Mouse (Mus musculus) stomach, embryonic 15.5 days (tissue): ENCODE measurements at regions not wholly inside any gene's neighbourhood (a gene's known extent, or its start where the extent isn't known, plus 50 kb on each side); places are given as distances from the start of the nearest gene placed in this dataset.
A peak's percentile ranks its signal among the peaks of the same experiment; 100 is the strongest.

Experiments
- ATAC-seq: fragments of 200-750 bp; cut with Nextera tagmentation; 2 replicates; pipeline ENCODE4 v1.8.0; 2017; ENCODE audit warnings: low read depth, moderate number of reproducible peaks, moderate TSS enrichment; ENCODE audit not compliant: insufficient read depth, low FRiP score
- H3K27ac ChIP-seq: fragments of 300-500 bp; sonication (generic); 2 replicates; pipeline ENCODE4 v1.5.1; 2015; ENCODE audit warnings: mild to moderate bottlenecking, inconsistent platforms
- H3K27me3 ChIP-seq: fragments of 300-500 bp; sonication (generic); replicated peaks from 2 replicates; pipeline ENCODE4 v1.6.1; 2015; ENCODE audit warnings: inconsistent platforms
- H3K36me3 ChIP-seq: fragments of 300-500 bp; sonication (generic); 2 replicates; pipeline ENCODE4 v1.6.1; 2015; ENCODE audit warnings: inconsistent platforms
- H3K4me1 ChIP-seq: fragments of 300-500 bp; sonication (generic); 2 replicates; pipeline ENCODE4 v1.6.1; 2015; ENCODE audit warnings: inconsistent platforms
- H3K4me2 ChIP-seq: fragments of 300-500 bp; sonication (generic); 2 replicates; pipeline ENCODE4 v1.6.1; 2015; ENCODE audit warnings: mild to moderate bottlenecking, inconsistent platforms
- H3K4me3 ChIP-seq: fragments of 300-500 bp; sonication (generic); replicated peaks from 2 replicates; pipeline ENCODE4 v1.5.1; 2015; ENCODE audit warnings: inconsistent platforms
- H3K9ac ChIP-seq: fragments of 300-500 bp; sonication (generic); 2 replicates; pipeline ENCODE4 v1.6.1; 2015; ENCODE audit warnings: inconsistent platforms
- H3K9me3 ChIP-seq: fragments of 300-500 bp; sonication (generic); 2 replicates; pipeline ENCODE4 v1.6.1; 2016; ENCODE audit warnings: inconsistent platforms
- WGBS: fragments of 180-500 bp; shearing (Covaris S2); methylation state at CpG from one replicate; pipeline ENCODE4 v1.1.7; 2015; 5-methylcytosine and 5-hydroxymethylcytosine counted together

DNA sequence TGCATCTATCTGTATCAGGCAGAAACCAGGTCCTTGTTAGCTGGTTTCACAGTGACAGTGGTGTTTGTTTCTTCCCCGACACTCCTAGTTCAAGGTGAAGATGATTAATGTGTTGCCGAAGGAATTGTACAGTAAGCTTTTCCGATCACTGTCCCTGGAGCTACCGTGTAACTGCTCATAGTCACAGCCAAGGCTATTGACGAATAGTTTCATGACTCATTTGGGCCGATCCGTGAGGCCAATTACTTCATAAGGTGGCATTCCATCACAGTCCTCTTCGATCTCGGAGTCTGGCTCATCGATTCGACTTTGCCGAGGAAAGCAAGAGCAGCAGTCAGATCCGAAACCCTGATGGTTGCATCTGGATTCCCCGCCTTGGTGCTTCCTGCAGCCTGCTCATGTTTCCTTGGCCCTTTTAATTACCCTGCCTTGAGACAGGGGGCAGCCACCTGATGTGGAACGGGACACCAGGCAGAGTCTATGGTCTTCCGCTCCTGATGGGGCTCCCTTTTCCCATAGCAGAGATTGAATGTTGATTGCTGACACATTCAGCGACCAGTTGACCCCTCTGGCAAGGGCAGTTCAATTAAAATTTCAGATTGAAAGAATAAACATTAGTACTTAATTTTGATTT, 441.7 kb upstream of the Cdh4 start:
- no peak overlapping the region for H3K27ac ChIP-seq
- no peak for ATAC-seq
- no peaks in the 10 kb centered on the region for H3K4me1 ChIP-seq
- H3K27me3 ChIP-seq = no peaks in the 10 kb centered on the region
- no peak overlapping the region for H3K4me3 ChIP-seq
- H3K36me3 ChIP-seq = no peaks in the 10 kb centered on the region
- WGBS = 74% methylated on average over 17 of the region's 17 CpGs
- no peak overlapping the region for H3K4me2 ChIP-seq
- H3K9ac ChIP-seq = no peak overlapping the region
- H3K9me3 ChIP-seq = no peaks in the 10 kb centered on the region

DNA sequence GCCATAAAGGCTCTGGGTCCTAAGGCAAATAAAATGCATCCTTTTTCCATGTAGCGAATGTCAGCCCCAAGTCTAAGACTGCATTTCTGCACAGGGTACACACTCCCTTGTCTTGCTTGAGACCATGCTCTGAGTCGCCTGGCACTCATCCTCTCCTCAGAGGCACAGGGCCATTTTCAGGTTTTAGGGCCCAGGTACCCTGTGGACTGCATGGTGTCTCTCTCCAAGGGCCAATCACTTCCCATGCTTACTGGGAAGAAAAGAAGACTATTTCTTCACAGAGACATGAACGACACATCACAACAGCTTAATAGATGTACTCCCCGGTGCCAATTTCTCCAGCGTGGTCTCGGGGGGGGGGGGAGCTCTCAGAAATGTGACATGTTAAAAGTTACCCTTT, 434.5 kb upstream of the Cdh4 start:
- 80% methylated on average over 6 of the region's 6 CpGs for WGBS
- no peak for ATAC-seq

DNA sequence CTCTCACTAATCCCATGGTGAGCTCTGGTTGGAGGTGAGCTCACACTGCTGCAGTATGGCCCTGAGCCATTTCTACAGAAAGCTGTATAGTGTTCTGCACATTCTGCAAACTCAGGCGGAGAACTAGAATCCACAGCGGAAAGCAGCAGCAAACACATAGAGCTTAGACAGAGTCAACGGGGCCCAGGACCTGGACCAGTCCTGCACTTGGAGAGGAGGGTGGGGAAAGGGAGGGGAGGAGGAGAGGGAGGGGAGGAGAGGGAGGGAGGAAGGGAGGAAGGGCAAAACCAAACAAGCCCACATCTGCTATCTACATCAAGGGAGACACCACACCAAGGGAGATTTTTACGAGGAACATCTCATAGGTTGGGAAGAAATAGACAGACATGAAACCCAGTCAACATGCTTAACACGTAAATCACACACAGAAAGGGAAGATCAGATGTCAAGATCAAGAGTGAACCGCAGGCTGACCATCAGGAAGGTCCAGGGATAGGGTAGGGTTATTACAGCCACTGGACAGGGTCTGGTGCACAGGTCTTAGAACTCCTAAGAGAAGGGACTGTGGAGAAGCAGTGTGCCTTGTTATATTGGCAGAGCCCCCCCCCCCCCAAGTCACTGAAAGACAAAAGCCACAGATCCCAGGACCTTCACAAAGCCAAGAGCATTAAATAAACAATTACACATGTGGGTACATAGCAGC, 428.2 kb upstream of the Cdh4 start:
- H3K4me3 ChIP-seq = no peak overlapping the region
- H3K27ac ChIP-seq = no peak overlapping the region
- WGBS = 67% methylated on average over 6 of the region's 6 CpGs
- H3K9me3 ChIP-seq = no peaks in the 10 kb centered on the region
- H3K4me1 ChIP-seq = no peaks in the 10 kb centered on the region
- no peaks in the 10 kb centered on the region for H3K36me3 ChIP-seq
- H3K4me2 ChIP-seq = no peak overlapping the region
- no peak for ATAC-seq
- no peak overlapping the region for H3K9ac ChIP-seq
- H3K27me3 ChIP-seq = no peaks in the 10 kb centered on the region

More for the DNA sequence above, 434.5 kb upstream of the Cdh4 start:
- H3K27me3 ChIP-seq = no peaks in the 10 kb centered on the region
- no peaks in the 10 kb centered on the region for H3K9me3 ChIP-seq
- no peak overlapping the region for H3K4me2 ChIP-seq
- H3K9ac ChIP-seq = no peak overlapping the region
- no peaks in the 10 kb centered on the region for H3K36me3 ChIP-seq
- no peak overlapping the region for H3K27ac ChIP-seq
- H3K4me3 ChIP-seq = no peak overlapping the region
- H3K4me1 ChIP-seq = no peaks in the 10 kb centered on the region

DNA sequence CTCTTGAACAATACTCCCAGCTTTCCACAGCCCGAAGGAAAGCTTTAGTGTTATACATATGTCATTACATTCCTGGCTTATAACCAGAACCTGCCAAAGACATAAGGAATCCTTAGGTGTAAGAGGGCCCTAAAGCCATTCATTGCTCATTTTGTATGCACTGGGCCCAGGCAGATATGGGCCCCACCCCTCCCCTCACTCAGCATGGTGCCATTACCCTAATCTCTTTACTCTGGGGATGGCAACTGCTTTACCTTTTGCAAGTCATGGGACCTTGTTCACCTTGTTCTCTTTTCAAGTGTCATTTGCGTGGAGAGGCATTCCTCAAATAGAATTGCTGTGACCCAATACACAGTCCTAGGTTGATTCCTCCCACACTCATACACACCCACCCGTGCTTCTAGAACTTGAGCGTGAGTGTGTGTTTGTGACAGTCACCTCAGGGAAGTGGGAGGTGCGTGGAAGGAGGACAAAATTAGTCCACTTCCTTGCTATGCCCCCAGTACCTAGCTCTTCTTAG, 419.5 kb upstream of the Cdh4 start:
- Histone ChIP-seq H3K4me2 (no peak overlapping the region), H3K4me3 (no peak overlapping the region), H3K27me3 (no peaks in the 10 kb centered on the region), H3K9me3 (no peaks in the 10 kb centered on the region), H3K4me1 (no peaks in the 10 kb centered on the region), H3K9ac (no peak overlapping the region), H3K36me3 (no peaks in the 10 kb centered on the region), H3K27ac (no peak overlapping the region)
- WGBS = 72% methylated on average over 5 of the region's 5 CpGs
- ATAC-seq = no peak

DNA sequence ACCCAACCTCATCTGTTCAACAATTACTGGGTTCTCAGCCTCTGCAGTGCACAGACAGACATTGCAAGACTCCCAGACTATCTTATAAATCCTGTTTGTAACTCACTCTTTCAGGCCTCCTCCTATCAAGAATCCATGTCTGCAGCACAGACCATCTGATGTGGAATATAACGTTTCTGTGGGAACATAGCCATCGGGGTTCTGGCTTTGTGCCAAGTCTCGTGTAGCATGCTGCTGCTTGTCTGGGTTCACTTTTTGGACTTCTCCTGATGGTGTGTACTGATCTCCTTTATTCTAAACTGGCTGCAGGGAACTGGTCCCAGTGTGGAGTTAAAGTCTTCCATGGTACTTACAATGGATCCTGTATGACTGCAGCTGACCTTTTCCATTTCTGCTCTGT, 418.0 kb upstream of the Cdh4 start:
- Histone ChIP-seq H3K36me3 (no peaks in the 10 kb centered on the region), H3K27me3 (no peaks in the 10 kb centered on the region), H3K4me3 (no peak overlapping the region), H3K27ac (no peak overlapping the region), H3K9me3 (no peaks in the 10 kb centered on the region), H3K4me1 (no peaks in the 10 kb centered on the region), H3K9ac (no peak overlapping the region), H3K4me2 (no peak overlapping the region)
- WGBS = 39% methylated on average over 3 of the region's 3 CpGs
- peak; percentile 14; the same call in 1 of the 2 replicates for ATAC-seq

DNA sequence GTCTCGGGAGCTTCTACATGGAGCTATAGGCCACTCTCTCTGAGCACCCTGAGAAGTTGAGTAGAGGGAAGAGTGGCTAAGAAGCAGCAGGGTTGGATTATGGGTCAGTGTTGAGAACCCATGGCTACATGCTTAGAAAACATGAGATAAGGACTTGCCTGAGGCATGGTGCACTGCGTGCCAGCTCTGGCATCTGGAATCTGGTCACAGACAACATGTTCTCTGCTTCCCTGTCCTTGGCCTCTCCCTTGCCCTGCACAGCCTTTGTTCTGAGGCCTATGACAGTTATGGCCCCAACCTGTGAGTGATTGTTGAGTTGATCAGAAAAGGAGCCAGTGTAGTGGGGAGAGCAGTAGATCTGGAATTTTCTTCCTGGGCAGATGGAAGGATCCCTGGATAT, 409.1 kb upstream of the Cdh4 start:
- WGBS = 81% methylated on average over 2 of the region's 2 CpGs
- no peak overlapping the region for H3K27ac ChIP-seq
- no peak overlapping the region for H3K4me2 ChIP-seq
- no peak for ATAC-seq
- no peaks in the 10 kb centered on the region for H3K27me3 ChIP-seq
- no peak overlapping the region for H3K9ac ChIP-seq
- H3K36me3 ChIP-seq = no peaks in the 10 kb centered on the region
- no peaks in the 10 kb centered on the region for H3K9me3 ChIP-seq
- no peak overlapping the region for H3K4me3 ChIP-seq
- H3K4me1 ChIP-seq = no peaks in the 10 kb centered on the region

DNA sequence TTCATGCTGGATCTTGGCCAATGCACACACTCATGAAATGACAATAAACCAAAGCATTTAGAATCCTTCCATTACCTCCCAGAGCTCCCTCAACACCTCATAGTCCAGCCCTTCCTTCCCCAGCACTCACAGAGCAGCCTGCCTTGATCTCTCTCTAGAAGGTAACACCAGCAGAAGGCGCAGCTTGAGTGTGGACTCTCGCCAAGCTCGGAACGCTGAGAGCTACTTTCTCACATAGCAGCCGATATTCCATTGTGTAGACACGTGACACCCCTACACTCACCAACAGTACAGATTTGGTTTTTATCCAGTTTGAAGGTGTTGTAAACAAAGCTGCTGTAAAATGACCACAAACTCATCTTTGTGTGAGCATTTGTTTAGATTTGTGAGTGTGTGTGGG, 406.8 kb upstream of the Cdh4 start:
- H3K27ac ChIP-seq = no peak overlapping the region
- H3K9me3 ChIP-seq = no peaks in the 10 kb centered on the region
- no peak overlapping the region for H3K4me2 ChIP-seq
- H3K27me3 ChIP-seq = no peaks in the 10 kb centered on the region
- H3K4me1 ChIP-seq = no peaks in the 10 kb centered on the region
- H3K36me3 ChIP-seq = no peaks in the 10 kb centered on the region
- no peak overlapping the region for H3K9ac ChIP-seq
- no peak overlapping the region for H3K4me3 ChIP-seq
- ATAC-seq = no peak
- 50% methylated on average over 6 of the region's 6 CpGs for WGBS

DNA sequence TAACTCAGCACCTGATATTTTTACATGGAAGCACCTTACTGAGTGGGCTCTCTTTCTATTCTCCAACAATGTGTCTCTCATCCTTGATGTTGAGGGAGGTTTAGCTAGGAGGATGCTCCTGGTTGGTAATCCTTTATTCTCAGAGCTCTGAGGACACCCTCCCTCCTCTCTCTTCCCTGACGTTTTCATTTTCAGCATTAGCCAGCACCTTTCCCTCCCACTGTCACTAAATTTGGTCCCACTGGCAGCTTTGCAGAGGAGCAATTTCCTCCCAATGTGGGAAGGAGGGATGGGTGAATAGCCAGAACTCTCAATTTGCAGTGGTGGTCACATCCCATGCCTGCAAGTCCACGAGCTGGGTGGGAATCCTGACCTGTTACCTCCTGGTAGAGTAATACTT, 402.5 kb upstream of the Cdh4 start:
- H3K27me3 ChIP-seq = no peaks in the 10 kb centered on the region
- WGBS = 68% methylated on average over 2 of the region's 2 CpGs
- H3K36me3 ChIP-seq = no peaks in the 10 kb centered on the region
- no peak overlapping the region for H3K4me2 ChIP-seq
- no peak overlapping the region for H3K4me3 ChIP-seq
- H3K27ac ChIP-seq = no peak overlapping the region
- ATAC-seq = no peak
- no peaks in the 10 kb centered on the region for H3K9me3 ChIP-seq
- H3K9ac ChIP-seq = no peak overlapping the region
- no peaks in the 10 kb centered on the region for H3K4me1 ChIP-seq

DNA sequence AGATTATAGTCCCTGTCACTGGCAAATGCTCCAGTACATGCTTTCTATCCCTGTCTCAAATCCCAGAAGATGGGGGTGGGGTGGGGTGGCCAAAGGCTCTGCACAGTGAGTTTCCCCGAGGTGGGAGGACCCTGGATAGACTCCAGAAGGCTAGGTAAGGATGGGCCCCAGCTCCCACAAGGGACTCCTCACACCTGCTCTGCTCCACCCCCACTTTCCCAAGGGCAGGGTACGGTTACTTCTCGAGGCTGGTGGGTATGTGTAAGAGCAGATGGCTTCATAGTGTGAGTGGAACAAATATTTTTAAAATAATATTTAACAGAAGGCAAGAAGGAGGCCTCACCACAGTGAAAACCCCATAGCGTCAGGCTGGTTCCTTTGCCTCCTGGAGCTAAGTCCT, 398.6 kb upstream of the Cdh4 start:
- Histone ChIP-seq H3K36me3 (no peaks in the 10 kb centered on the region), H3K4me3 (no peak overlapping the region), H3K27me3 (no peaks in the 10 kb centered on the region), H3K4me2 (no peak overlapping the region), H3K27ac (no peak overlapping the region), H3K4me1 (no peaks in the 10 kb centered on the region), H3K9ac (no peak overlapping the region), H3K9me3 (no peaks in the 10 kb centered on the region)
- WGBS = 54% methylated on average over 4 of the region's 4 CpGs
- no peak for ATAC-seq

DNA sequence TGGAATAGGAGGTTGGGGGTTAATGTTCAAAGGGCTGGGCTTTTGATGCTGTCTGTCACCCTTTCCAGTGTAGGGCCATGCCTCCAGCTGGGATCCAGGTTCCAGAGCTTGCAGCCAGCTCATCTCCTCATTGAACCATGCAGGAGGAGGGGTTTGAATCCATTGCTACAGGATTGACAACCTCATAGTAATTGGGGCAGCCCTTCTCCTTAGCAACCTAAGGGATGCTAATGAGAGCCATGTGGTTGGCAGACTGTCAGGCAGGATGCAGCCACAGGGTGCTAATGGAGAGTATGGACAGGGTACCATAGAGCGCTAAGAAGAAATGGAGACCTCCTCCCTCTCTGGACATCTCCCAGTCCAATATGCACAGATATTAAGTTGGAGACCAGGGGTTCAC, 396.9 kb upstream of the Cdh4 start:
- no peak for ATAC-seq
- 83% methylated on average over 1 of the region's 1 CpGs for WGBS
- H3K27me3 ChIP-seq = no peaks in the 10 kb centered on the region

DNA sequence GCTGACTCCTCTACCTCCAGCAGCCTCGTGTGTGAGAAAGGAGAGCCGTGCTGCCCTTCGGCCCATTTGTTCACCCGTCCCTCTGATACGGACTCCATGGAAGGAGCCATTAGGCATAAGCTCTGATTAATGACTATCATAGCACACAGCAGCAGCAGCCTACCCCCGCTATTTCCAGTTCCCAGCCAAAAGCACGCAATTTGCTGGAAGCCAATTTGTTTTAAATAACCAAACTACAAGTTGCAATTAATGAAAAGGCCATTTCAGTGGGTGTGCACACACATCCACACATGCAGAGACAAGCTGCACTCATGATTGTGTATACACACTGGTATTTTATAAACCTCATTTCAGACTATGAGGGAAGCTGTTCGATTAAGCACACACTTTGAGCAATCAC, 387.8 kb upstream of the Cdh4 start:
- H3K27ac ChIP-seq = no peak overlapping the region
- no peak overlapping the region for H3K4me3 ChIP-seq
- H3K4me2 ChIP-seq = no peak overlapping the region
- no peaks in the 10 kb centered on the region for H3K27me3 ChIP-seq
- ATAC-seq = peak; percentile 31; the same call in 1 of the 2 replicates
- WGBS = 35% methylated on average over 8 of the region's 8 CpGs
- H3K4me1 ChIP-seq = peaks cover 3% of the 10 kb centered on the region; the same call in 1 of the 2 replicates
- no peaks in the 10 kb centered on the region for H3K9me3 ChIP-seq
- H3K9ac ChIP-seq = no peak overlapping the region
- H3K36me3 ChIP-seq = no peaks in the 10 kb centered on the region

More for the DNA sequence above, 396.9 kb upstream of the Cdh4 start:
- H3K9ac ChIP-seq = no peak overlapping the region
- no peak overlapping the region for H3K27ac ChIP-seq
- H3K9me3 ChIP-seq = no peaks in the 10 kb centered on the region
- H3K4me1 ChIP-seq = no peaks in the 10 kb centered on the region
- H3K4me2 ChIP-seq = no peak overlapping the region
- no peak overlapping the region for H3K4me3 ChIP-seq
- no peaks in the 10 kb centered on the region for H3K36me3 ChIP-seq

DNA sequence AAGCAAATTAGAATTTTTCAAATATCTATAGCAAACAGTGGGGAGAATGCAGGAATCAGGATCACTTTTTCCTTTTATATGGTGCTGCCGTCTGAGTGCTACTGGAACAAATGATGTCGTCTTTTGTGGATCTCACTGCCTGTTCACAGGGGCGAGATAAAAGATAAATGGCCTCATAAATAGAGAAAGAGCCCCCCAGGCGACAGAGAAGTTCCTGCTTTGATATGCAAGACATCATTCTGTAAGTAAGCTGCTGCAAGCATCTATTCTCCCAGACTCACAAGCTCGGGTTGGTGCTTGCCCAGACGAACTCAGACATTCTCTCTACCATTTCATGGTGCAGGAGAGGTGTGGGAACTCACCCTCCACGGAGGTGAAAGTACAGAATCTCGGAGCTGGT, 377.6 kb upstream of the Cdh4 start:
- no peaks in the 10 kb centered on the region for H3K27me3 ChIP-seq
- no peak overlapping the region for H3K4me2 ChIP-seq
- ATAC-seq = no peak
- H3K4me1 ChIP-seq = no peaks in the 10 kb centered on the region
- no peak overlapping the region for H3K27ac ChIP-seq
- H3K36me3 ChIP-seq = no peaks in the 10 kb centered on the region
- H3K9ac ChIP-seq = no peak overlapping the region
- no peaks in the 10 kb centered on the region for H3K9me3 ChIP-seq
- no peak overlapping the region for H3K4me3 ChIP-seq
- whole genome bisulfite sequencing = 44% methylated on average over 8 of the region's 8 CpGs
